Mouse (Mus musculus) 3134 (cell line): ENCODE measurements around the gene Apex1.
A peak's percentile ranks its signal among the peaks of the same experiment; 100 is the strongest.
"Not testable (repeated sequence)": the region's sequence is repeated elsewhere in the genome, so short reads cannot be mapped to it uniquely, and the experiment has no call there.

Experiments used
- DNase-seq: peaks from one replicate; pipeline ENCODE4 v3.0.0-alpha.2; 2011; ENCODE audit warnings: low spot score; ENCODE audit not compliant: insufficient read length; ENCODE audit errors: extremely low read depth

The Apex1 gene

DNA sequence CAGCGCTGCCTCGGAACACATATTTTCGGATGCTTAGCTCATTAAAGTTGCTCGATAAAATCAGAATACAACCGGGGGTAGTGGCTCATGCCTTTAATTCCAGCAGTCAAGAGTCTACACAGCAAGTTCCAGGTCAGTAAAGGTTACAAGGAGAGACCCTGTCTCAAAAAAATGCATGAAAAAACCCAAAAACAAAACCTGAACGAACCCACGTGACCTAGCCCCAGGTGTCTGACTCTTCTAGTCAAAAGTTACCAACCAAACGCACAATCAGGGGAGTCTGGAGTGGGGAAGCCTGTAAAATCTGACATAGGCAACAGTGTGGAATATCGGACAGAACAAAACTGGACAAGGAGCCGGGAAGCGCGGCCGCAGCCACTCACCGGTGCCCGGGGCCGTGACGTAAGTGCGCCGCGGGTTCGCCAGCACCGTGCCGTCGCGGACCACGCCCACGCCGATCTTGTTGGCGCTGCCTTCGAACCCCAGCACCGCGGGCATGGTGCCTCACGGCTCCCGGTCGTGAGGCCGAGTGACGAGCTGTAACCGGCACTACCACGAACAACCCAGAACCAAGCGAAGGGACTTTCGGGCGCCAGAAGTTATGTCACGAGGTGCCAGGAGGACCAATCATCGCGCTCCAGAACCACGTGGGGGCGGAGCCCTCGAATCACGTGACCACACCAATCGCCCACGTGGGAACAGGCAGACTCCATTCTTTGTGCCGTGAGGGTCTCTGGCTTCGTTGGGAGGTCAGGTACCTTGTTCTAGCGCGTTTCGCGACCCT lies at the start of gene Apex1, which contains the start of gene Osgep:
Gene Apex1, plus strand, starts transcription at position 688 of the 784 bp plus-strand sequence.
Gene Osgep, minus strand, starts transcription at position 613 of the 784 bp plus-strand sequence.
- peak; percentile 98 for DNase-seq

DNA sequence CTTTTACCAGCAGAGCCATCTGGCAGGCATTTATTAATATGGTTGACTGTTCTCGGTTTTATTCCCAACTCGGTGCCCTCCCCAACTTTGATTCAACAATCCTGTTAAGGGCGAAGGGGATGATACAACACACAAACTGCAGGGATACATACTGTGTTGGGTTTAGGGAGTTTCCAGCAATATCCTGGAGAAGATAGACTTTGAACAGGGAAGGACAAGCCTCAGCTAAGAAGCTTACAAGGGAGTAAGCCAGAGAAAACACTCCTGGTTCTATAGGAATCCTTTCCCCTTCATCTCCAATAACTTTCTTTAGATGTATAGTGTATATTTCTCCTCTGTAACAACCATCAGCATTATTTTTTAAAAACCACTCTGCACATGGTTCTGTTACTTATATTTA lies 49.6 kb upstream of the Apex1 start:
- DNase-seq = no peak

DNA sequence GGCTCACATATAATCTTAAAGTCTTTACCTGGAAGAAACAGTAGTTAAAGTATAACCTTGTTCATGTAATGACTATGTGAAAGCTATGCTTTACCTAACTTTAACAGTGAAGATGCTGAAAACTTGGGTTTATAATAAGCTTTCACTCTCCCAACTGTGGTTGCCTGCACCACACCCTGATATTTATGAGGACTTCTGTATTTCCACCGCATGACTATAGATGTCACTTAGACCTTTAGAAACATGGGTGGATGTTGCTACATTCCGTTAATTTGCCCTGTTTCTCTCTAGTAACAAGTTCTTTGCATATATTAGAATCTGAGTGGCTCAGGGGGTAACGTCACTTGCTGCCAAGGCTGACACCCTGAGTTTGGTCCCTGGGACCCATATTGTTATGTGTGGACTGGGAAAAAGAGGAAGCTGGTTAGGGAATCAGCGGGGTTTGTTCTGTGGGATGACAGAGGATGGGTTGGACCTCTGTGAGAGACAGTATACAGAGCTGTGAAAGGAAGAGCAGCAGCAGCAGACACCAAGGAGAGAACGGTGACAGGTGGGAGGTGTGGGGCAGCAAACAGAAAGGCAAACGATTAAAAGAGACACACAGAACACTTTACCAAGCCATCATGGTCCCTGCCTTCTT lies 49.1 kb upstream of the Apex1 start:
- no peak for DNase-seq

DNA sequence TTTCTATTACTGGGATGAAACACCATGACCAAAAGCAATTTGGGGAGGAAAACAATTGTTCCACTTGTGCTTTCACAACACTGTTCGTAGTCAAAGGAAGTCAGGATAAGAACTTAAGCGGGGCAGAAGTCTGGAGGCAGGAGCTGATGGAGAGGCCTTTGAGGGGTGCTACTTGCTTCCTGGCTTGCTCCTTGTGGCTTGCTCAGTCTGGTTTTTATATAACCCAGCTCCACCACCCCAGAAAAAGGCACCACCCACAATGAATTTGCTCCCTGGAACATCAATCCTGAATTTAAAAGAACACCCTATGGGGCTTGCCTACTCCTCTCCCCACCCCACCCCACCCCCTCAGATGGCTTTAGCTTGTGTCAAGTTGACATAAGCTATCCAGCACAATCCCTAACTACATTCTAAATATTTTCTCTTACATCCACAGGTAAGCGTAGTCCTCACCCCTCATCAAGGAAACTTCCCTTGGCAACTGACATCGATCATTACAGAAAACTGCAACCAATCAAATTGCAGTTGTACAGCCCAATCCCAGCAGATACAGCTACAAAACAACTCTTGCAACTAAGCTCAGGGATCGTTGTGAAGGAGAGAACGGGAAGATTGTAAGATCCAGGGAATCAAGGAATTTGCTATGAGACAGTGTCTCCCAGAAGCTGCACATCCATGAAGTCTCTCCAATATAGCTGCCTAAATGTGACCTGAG lies 48.4 kb upstream of the Apex1 start:
- DNase-seq = no peak

DNA sequence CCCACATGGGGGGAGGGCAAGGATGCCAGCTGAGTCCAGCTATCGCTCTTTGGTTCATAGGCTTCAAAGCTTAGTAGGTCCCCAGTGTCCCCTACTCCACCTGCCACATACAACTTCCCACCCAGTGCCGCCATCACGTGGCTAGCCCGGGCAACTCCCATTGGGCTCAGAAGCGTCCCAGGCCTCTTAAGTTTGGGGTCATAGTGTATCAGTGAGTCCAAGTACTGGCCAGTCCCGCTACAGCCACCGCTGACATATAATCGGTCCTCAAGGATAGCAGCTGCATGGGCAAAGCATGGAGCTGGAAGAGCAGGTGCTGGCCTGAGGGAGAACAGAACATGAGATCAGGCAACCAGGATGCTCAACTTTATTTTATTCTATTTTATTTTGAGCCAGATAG lies 33.1 kb upstream of the Apex1 start:
- DNase-seq = no peak

DNA sequence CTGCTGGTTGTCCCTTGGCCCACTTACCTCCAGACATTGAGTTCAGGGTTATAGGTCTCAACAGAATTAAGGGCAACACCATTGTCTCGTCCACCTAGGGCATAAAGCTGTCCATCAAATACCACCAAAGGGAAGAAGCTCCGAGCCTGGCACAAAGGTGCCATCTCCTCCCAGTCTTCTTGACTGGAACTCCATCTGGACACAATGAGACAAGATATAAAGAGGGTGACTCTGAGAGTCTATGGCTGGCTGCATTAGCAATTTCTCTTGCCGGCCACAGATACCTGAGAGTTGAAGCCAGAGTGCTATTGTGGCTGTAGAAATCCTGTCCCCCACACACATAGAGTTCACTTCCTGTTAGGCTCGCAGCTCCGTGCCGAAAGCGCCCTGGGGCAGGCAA lies 32.7 kb upstream of the Apex1 start:
- no peak for DNase-seq

DNA sequence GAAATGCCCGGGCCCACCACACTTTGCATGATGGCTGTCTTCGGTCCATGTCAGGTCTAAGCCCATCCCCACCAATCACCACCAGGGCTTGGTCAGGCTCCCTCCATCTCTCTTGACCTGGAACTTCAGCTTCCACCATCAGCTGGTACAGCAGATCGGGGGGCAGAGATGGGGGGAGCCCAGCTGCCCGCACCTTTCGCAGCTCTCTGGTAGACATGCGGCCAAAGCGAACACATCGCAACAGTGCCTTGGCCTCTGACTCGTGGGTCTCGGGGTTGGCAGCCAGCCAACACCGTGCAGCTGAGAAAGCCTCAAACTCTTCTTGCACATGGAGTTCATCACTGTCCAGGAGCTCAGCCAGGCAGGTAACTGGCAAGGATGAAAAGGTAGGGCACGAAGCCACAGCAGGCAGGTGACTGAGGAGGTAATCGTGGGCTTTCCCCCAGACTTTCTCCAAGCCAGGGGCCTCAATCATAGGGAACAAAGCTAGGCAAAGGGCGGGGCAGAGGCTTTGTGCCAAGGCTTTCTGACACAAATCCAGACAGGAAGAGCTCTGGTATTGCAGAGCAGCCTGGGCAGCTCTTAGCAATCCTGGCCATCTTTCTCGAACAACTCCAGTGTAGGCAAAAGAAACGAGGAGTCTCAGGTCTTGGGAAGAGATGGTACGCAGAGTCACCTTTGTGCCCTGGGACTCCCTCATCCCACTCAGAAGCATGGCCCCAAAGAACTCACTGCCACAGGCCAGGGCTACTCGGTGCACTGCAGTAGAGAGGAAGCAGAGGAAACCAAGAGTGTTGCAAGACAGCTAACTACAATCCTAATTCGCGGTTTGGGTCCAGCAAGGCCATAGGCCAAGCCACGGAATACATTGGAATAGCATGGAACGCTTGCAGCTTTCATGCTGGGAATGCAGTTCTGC lies 32.0 kb upstream of the Apex1 start:
- DNase-seq = peak; percentile 61

DNA sequence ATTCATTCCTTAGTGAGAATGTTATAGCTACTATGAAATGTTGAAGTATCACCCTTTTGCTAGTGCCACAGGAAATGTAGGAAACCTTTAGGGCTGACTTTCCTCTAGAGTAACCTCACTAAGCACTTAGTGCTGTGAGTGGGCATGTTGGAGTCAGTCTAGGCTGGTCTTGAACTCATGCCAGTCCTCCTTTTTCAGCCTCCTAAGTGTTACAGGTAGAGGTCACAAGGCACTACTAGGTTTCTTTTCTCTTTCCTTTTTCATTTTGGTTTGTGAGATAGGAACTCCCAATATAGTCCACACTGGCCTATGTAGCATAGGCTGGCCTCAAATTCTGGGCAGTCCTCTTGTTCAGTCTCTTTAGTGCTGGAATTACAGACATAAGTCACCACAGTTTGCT lies 29.4 kb upstream of the Apex1 start:
- DNase-seq = no peak

DNA sequence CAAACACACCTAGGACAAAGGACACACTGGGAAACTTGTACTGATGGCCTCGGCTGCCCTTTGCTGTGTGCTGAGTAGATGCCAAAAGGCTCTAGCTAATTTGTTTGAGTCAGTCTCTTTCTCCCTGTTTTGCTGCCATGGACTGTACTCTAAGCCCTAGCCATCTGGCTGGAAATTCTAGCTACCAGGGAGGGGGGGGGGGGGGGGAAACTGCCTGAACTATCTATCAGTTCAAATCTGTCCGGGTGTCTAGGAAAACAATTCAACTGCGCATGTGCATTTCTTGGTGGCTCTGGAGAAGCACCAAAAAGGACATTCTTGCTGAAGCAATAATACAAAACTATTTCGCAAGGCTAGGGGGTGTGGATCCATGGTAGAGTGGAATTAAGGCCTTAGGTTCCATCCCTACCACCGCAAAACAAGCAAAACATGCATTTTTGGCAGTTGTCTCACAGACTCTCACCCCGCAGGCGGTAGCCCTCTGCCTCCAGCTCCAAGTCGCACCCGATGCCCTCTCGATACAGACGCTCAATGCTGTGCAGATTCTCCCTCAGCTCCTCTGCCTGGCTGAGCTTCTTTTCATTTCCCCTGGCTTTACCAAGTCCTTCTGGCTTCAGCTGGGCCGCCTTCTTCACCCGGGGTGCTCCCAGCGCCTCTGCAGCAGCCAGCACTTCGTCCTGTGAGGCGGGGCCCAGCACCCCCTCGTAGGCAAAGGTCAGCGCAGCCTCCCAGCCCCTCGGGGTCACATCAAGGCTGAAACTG lies 28.6 kb upstream of the Apex1 start:
- peak; percentile 77 for DNase-seq

DNA sequence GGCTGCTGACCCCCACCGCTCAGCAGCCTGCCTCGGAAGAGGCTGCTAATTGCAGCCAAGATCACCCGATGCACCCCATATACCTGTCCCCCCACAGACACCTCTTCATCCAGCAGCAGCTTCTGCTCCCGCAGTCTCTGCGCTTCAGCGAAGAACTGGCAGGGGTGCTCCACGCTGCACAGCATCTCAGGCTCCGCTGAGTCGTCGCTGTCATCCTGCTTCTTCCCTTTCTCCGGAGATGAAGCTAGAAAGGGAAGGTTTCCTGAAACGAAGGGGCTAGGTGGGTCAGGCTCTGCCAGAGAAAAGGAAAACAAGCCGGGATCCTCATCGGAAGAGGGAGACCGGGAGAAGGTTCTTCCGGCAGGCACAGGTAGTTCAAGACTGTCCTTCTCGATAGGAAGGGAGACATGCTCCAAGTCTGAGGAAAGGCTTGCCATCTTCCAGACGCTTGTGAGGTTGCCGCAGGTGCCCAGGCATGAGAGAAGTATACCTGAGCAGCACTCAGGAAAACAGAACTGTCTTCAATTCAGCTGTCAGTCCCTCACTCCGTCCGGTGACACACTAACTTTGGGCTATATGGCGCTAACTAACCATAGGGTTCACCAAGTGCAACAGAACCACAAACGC lies 27.9 kb upstream of the Apex1 start:
- no peak for DNase-seq

DNA sequence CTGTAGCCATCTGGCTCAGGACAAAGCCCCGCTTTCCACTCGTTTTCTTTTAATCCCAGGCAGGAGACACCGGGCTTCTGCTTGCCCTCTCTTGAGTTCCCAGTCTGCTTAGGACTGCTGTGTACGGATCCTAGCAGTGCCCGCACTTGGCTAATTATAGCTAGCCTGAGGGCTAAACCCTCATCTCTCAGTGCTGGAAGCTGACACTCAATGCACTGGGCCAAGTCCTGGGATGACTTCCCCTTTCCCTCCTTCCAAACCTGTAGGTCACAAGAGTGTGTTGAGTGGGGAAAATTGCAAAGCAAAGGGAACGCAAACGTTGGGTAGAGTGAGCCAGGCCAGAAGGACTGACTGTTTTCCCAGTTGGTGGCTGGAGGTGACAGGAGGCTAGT lies 27.4 kb upstream of the Apex1 start, which contains the start of gene Klhl33:
Gene Klhl33, minus strand, starts transcription at position 134 of the 392 bp plus-strand sequence.
- DNase-seq = no peak

DNA sequence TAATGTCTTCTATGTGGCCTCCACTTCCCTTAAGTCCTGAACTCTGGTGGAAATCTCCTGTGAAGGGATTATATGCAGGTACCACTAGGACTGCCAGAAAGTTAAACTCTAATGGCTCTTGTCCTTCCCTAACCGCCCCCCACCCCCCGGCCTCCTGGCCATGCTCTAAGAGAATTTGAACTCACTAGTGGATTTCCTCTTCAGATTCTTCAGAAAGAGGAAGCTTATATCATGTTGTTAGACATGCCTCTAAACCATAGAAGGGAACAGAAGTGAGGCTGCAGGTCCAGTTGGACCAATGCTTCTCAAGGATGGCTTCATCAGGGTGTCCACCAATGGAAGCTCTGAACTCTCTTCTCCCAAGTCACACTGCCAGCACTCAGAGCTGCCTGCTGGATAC lies 26.8 kb upstream of the Apex1 start:
- DNase-seq = not testable (repeated sequence)

DNA sequence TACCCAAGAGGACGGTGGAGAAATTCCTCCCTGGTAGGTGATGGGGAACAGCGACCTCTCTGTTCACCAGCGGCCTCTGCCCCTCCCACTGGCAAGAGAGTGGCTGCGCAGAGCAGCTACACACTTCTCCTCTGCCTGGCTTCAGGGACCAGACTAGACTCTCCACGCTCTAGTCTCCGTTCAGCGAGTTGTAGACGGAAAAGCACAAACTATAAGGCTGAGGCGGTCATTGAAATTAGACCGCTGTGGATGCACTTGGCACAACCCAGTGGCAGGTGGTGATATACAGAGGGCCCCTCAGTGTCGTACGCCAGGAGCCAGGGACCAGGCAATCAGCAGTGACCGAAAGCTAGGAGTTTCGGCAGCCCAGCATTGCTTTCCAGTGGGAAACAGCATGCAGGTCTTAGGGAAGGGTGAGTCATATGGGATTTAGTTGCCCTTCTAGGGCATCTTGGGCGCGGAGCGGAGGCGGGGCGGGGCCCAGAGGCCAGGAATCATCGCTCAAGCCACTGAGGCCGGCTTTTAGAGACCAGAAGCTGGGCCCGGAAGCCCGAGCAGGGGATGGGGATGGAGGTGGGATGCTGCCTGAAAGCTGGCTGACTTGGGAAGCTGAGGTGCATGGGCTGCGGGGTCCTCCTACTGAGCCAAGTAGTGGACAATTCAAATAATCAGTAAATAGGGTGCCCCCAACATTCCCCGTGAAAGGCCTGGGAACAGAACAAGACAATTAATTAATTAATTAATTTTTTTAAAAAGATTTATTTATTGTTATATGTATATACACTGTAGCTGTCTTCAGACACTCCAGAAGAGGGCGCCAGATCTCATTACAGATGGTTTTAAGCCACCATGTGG lies 20.6 kb upstream of the Apex1 start:
- no peak for DNase-seq

DNA sequence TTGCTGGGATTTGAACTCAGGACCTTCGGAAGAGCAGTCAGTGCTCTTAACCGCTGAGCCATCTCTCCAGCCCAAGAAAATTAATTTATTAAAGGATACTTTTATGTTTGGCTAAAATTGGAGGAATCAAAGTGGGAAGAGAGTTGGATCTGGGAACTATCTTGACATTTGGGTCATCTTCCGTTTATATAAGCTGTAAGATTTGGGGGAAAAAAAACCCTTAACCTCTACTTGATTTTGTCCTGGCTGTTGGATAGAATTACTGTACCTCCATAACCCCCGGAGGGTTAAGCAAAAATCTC lies 20.0 kb upstream of the Apex1 start:
- DNase-seq = no peak

DNA sequence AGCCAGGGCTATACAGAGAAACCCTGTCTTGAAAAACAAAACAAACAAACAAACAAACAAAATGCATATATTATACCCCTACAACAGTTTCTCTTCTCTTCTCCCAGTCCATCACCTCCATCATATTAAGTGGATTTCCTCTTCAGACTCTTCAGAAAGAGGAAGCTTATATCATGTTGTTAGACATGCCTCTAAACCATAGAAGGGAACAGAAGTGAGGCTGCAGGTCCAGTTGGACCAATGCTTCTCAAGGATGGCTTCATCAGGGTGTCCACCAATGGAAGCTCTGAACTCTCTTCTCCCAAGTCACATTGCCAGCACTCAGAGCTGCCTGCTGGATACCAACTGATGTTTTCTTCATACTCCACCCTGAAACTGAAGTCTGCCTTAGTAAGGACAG lies 19.4 kb upstream of the Apex1 start:
- not testable (repeated sequence) for DNase-seq

DNA sequence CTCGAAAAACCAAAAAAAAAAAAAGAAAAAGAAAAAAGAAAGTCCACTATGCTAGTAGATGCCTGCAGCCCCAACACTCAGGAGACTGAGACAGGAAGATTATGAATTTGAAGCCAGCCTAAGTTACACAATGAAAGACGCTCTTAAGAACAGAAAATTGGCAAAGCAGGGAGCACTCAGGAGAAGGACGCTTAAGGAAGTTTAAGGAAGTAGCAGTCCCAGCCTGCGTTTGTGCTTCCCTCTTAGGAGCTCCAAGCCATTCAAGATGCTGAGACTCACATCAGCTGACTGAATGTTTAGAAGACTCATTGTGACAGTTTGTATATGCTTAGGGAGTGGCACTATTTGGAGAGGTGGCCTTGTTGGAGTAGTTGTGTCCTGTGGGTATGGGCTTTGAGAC lies 16.6 kb upstream of the Apex1 start:
- no peak for DNase-seq

DNA sequence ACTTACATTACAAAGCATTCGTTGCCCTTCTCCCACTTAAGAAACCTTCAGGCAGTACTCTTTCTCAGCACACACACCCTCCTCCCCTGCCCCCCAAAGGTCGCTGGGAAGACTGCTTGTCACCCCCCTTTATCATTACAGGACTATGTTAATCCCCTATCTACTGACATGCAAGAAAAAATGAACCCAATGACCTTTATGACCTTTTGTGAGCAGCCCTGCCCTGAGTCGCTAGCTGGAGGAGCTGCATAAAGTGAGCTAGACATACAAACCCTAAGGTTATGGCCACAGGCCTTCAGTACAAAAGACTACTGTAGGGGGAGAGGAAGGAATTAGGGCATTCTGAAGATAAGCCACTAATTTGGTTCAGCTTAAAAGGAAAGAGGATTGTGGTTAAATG lies 13.4 kb upstream of the Apex1 start:
- DNase-seq = no peak

DNA sequence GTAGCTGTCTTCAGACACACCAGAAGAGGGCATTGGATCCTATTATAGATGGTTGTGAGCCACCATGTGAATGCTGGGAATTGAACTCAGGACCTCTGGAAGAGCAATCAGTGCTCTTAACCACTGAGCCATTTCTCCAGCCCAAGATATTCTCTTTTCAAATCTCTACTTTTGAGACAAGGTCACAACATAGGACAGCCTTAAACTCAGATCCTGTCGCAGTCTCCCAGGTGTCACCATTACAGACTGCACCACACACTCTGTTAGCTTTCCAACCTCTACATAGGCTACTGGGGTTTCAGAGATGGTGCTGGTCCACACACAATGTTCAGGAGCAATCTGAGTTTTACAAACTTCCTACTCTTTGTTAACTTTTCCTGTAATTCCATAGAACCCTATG lies 1.3 kb upstream of the Apex1 start:
- not testable (repeated sequence) for DNase-seq
